ENCODE assay signal across 8 mouse cellular contexts in the genomic region with DNA sequence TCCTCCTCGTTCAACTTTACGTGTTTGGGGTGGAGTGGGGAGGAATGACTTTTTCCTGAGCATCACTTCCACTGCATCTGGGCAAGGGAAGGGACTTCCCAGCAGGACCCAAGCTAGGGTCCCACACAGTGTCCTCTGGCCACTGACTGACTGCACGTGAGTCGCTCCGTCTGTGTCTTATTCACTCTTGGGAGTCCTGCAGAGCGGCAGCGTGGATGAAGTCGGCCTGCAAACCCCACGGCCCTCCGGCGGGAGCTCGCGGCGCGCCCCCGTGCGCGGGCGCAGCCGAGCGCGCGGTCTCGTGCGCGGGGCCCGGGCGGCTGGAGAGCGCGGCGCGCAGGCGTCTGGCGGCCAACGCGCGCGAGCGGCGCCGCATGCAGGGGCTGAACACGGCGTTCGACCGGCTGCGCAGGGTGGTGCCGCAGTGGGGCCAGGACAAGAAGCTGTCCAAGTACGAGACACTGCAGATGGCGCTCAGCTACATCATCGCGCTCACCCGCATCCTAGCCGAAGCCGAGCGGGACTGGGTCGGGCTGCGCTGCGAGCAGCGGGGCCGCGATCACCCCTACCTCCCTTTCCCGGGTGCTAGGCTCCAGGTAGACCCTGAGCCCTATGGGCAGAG. TPM values are rescaled to one million over a fixed set of nuclear protein-coding genes. Genes with fewer than 3 reads are reported as not detected.
DNase-seq lines count a peak whose midpoint lies in the region; ATAC-seq and TF ChIP-seq lines count a peak whose summit lies in the region.

No protein-coding gene starts in this region.

- H3K4me3 ChIP-seq in lung, embryonic 14.5 days (ENCODE audit: low read depth, low read length), result peak overlapping the region; percentile 53
- H3K4me3 ChIP-seq in kidney, embryonic 15.5 days (replicated peaks), result peak overlapping the region; percentile 51
- peak overlapping the region; percentile 59 for H3K4me3 ChIP-seq in limb, embryonic 14.5 days (replicated peaks; ENCODE audit: low read length)
- peak overlapping the region; percentile 58 for H3K4me3 ChIP-seq in neural tube, embryonic 14.5 days (ENCODE audit: low read depth, low read length)

- H3K36me3 ChIP-seq in lung, embryonic 14.5 days (ENCODE audit: insufficient read depth), result no peaks in the 10 kb centered on the region
- no peaks in the 10 kb centered on the region for H3K36me3 ChIP-seq in kidney, embryonic 15.5 days
- H3K36me3 ChIP-seq in limb, embryonic 14.5 days (ENCODE audit: control insufficient read depth, insufficient read depth, low read length), result no peaks in the 10 kb centered on the region
- H3K36me3 ChIP-seq in neural tube, embryonic 14.5 days (ENCODE audit: control insufficient read depth, insufficient read depth, low read length), result no peaks in the 10 kb centered on the region

- under 1% methylated on average over 62 of the region's 62 CpGs for WGBS in lung, embryonic 14.5 days
- under 1% methylated on average over 62 of the region's 62 CpGs for WGBS in kidney, embryonic 15.5 days
- 0% methylated on average over 43 of the region's 62 CpGs for WGBS in limb, embryonic 14.5 days
- WGBS in neural tube, embryonic 14.5 days, result under 1% methylated on average over 58 of the region's 62 CpGs

- H3K27ac ChIP-seq in lung, embryonic 14.5 days (ENCODE audit: low read depth), result no peak overlapping the region
- H3K27ac ChIP-seq in kidney, embryonic 15.5 days, result no peak overlapping the region
- no peak overlapping the region for H3K27ac ChIP-seq in limb, embryonic 14.5 days (replicated peaks; ENCODE audit: low read depth, low read length)
- H3K27ac ChIP-seq in neural tube, embryonic 14.5 days (ENCODE audit: low read depth, low read length), result no peak overlapping the region

- H3K9me3 ChIP-seq in lung, embryonic 14.5 days (ENCODE audit: low read depth, low read length), result no peaks in the 10 kb centered on the region
- no peaks in the 10 kb centered on the region; the same call in 1 of the 2 replicates for H3K9me3 ChIP-seq in kidney, embryonic 15.5 days (replicated peaks)
- H3K9me3 ChIP-seq in limb, embryonic 14.5 days (ENCODE audit: control insufficient read depth, low read length), result no peaks in the 10 kb centered on the region
- H3K9me3 ChIP-seq in neural tube, embryonic 14.5 days (ENCODE audit: control insufficient read depth, low read length), result no peaks in the 10 kb centered on the region

- no peak for TF ChIP-seq POLR2A in limb, embryonic 14.5 days (IDR thresholded peaks at IDR 0.05; ENCODE audit: borderline replicate concordance, extremely low read depth, insufficient read depth, insufficient read length)

- peak; percentile 78 for DNase-seq in lung, embryonic 14.5 days
- DNase-seq in lung, postnatal 36 days, result no peak
- peak; percentile 88 to 92 for DNase-seq in cerebellum, postnatal 36 days
- DNase-seq in gastrocnemius, postnatal 14 days, result peak; percentile 50
- DNase-seq in limb, embryonic 14.5 days (ENCODE audit: low spot score), result peak; percentile 38
- DNase-seq in thymus, postnatal 25 days, result peak; percentile 24

- no peak for TF ChIP-seq CTCF in lung, embryonic 14.5 days (IDR thresholded peaks at IDR 0.05; ENCODE audit: low read depth)

- no peaks in the 10 kb centered on the region for H3K4me1 ChIP-seq in lung, embryonic 14.5 days (ENCODE audit: insufficient read depth)
- H3K4me1 ChIP-seq in kidney, embryonic 15.5 days, result peaks cover 11% of the 10 kb centered on the region; the same call in 1 of the 2 replicates
- H3K4me1 ChIP-seq in limb, embryonic 14.5 days (ENCODE audit: control insufficient read depth, insufficient read depth, low read length), result no peaks in the 10 kb centered on the region
- H3K4me1 ChIP-seq in neural tube, embryonic 14.5 days (ENCODE audit: control insufficient read depth, insufficient read depth, low read length), result peaks cover 5% of the 10 kb centered on the region; the same call in 1 of the 2 replicates

- H3K9ac ChIP-seq in lung, embryonic 14.5 days, result peak overlapping the region; percentile 62
- peak overlapping the region; percentile 46 for H3K9ac ChIP-seq in kidney, embryonic 15.5 days
- peak overlapping the region; percentile 60 for H3K9ac ChIP-seq in limb, embryonic 14.5 days (ENCODE audit: low read depth, low read length, severe bottlenecking)
- peak overlapping the region; percentile 65 for H3K9ac ChIP-seq in neural tube, embryonic 14.5 days (replicated peaks; ENCODE audit: low read depth, low read length)

- peak; percentile 93 for ATAC-seq in lung, embryonic 14.5 days (ENCODE audit: insufficient read depth)
- ATAC-seq in kidney, embryonic 15.5 days (replicated peaks; ENCODE audit: low FRiP score), result peak; percentile 85
- ATAC-seq in limb, embryonic 14.5 days (ENCODE audit: low FRiP score, low read depth), result peak; percentile 87
- peak; percentile 93 for ATAC-seq in neural tube, embryonic 14.5 days (ENCODE audit: low read depth)

- intact Hi-C loops in gastrocnemius, postnatal 14 days (cut with DNase I; ENCODE audit: low total_unique reads), result no loop called here

- H3K4me2 ChIP-seq in lung, embryonic 14.5 days, result peak overlapping the region; percentile 94
- H3K4me2 ChIP-seq in kidney, embryonic 15.5 days, result peak overlapping the region; percentile 92
- H3K4me2 ChIP-seq in limb, embryonic 14.5 days (replicated peaks; ENCODE audit: low read depth, low read length, severe bottlenecking), result peak overlapping the region; percentile 92
- peak overlapping the region; percentile 92 for H3K4me2 ChIP-seq in neural tube, embryonic 14.5 days (ENCODE audit: low read depth, low read length)

- peaks cover 32% of the 10 kb centered on the region for H3K27me3 ChIP-seq in lung, embryonic 14.5 days (ENCODE audit: insufficient read depth, low read length)
- peaks cover 51% of the 10 kb centered on the region for H3K27me3 ChIP-seq in kidney, embryonic 15.5 days
- H3K27me3 ChIP-seq in limb, embryonic 14.5 days (ENCODE audit: control insufficient read depth, insufficient read depth, low read length), result 0 out of 2 replicates have a peak, but pooled peaks cover 3% of the 10 kb centered on the region
- H3K27me3 ChIP-seq in neural tube, embryonic 14.5 days (ENCODE audit: control insufficient read depth, insufficient read depth, low read length), result peaks cover 2% of the 10 kb centered on the region; the same call in 1 of the 2 replicates

RNA-seq across cellular contexts. Expression of a gene that starts 0.6 kb away (rescaled TPM):
- polyA plus RNA-seq in lung, embryonic 14.5 days (2014; fragmentation: Nextera tagmentation; extraction: Ambion mirVana), result 0.11 TPM in 2 replicates
- total RNA-seq in gastrocnemius, postnatal 14 days (2021), result 1 to 10 TPM in 1 of 2 experiments, under 1 TPM in 1; 0.41 to 1.1 TPM
- polyA plus RNA-seq in kidney, embryonic 15.5 days (2015; fragmentation: Nextera tagmentation; extraction: Ambion mirVana), result 0.10 TPM in 1 of 2 replicates, not detected in the other
- 0.08 TPM in 2 replicates for polyA plus RNA-seq in limb, embryonic 14.5 days (2012; rRNA removed)
- polyA plus RNA-seq in limb, embryonic 14.5 days (2014; fragmentation: Nextera tagmentation; extraction: Ambion mirVana), result 0.17 and 0.57 TPM in 2 replicates
- 2.6 and 2.8 TPM in 2 replicates for polyA plus RNA-seq in neural tube, embryonic 14.5 days (2014; fragmentation: Nextera tagmentation; extraction: Ambion mirVana)

RNA-seq across cellular contexts. Expression of a gene that starts 40.1 kb away (rescaled TPM):
- polyA plus RNA-seq in lung, embryonic 14.5 days (2014; fragmentation: Nextera tagmentation; extraction: Ambion mirVana), result 1.4 and 1.6 TPM in 2 replicates
- under 1 TPM; 0.45 to 0.47 TPM for total RNA-seq in gastrocnemius, postnatal 14 days (2021)
- 6.8 and 6.9 TPM in 2 replicates for polyA plus RNA-seq in kidney, embryonic 15.5 days (2015; fragmentation: Nextera tagmentation; extraction: Ambion mirVana)
- polyA plus RNA-seq in limb, embryonic 14.5 days (2012; rRNA removed), result 0.17 and 0.23 TPM in 2 replicates
- 0.78 and 1.1 TPM in 2 replicates for polyA plus RNA-seq in limb, embryonic 14.5 days (2014; fragmentation: Nextera tagmentation; extraction: Ambion mirVana)
- 0.46 and 0.83 TPM in 2 replicates for polyA plus RNA-seq in neural tube, embryonic 14.5 days (2014; fragmentation: Nextera tagmentation; extraction: Ambion mirVana)
